In the genomic region with DNA sequence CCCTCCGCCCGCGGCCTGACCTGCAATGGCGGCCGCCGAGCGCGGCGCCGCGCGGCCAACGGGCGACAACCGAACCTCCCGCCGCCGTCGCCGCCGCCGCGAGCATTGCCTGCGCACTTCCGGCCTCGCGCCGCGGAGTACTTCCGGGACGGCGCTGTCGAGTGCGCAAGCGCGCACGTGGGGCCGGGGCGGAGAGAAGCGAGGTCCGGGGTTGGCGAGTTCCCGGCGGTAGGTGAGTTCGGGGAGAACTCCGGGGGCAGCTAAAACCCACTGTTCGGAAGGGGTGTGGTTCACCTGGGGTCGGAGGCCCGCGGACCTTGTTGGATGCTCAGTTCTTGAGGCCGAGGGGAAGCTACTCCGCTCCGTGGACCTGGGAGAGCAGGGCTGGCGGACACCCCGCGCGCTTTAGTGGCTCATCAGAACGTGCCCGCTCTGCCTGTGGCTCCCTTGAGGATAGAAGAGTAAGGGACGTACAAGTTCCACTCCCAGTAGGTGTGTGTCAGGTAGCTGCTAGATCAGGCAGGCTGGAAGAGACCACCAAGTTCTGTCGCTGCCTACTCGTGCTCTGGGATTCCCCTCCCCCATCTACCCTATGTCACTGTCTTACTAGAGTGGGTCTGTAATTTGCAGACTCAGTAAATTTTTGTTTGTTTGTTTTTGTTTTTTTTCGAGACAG, we compare ENCODE assay signal across 8 mouse cellular contexts. TPM values are rescaled to one million over a fixed set of nuclear protein-coding genes. Genes with fewer than 3 reads are reported as not detected.
DNase-seq lines count a peak whose midpoint lies in the region; ATAC-seq and TF ChIP-seq lines count a peak whose summit lies in the region.

TSS of gene Utp4 (plus strand) at position 156 of the 676 bp plus-strand sequence.

- peaks cover 62% of the 10 kb centered on the region for H3K4me1 ChIP-seq in E14TG2a.4 (replicated peaks; ENCODE audit: low read depth, low read length)
- peaks cover 50% of the 10 kb centered on the region for H3K4me1 ChIP-seq in heart, embryonic 13.5 days
- peaks cover 7 to 8% of the 10 kb centered on the region in 2 experiments for H3K4me1 ChIP-seq in liver, embryonic 14.5 days (replicated peaks; ENCODE audit: control insufficient read depth in 2 of 2, insufficient read depth in 2 of 2, low read length in 1 of 2)
- H3K4me1 ChIP-seq in stomach, embryonic 15.5 days: peaks cover 7% of the 10 kb centered on the region

- H3K9me3 ChIP-seq in E14TG2a.4 (ENCODE audit: low read length): no peaks in the 10 kb centered on the region
- no peaks in the 10 kb centered on the region for H3K9me3 ChIP-seq in heart, embryonic 13.5 days
- H3K9me3 ChIP-seq in liver, embryonic 14.5 days (ENCODE audit: control insufficient read depth, low read length): no peaks in the 10 kb centered on the region
- no peaks in the 10 kb centered on the region for H3K9me3 ChIP-seq in stomach, embryonic 15.5 days

- peaks cover 63% of the 10 kb centered on the region for H3K36me3 ChIP-seq in E14TG2a.4 (ENCODE audit: insufficient read depth, low read length)
- H3K36me3 ChIP-seq in heart, embryonic 13.5 days: peaks cover 41% of the 10 kb centered on the region
- peaks cover 25% of the 10 kb centered on the region for H3K36me3 ChIP-seq in liver, embryonic 14.5 days (replicated peaks; ENCODE audit: control insufficient read depth, insufficient read depth, low read depth)
- H3K36me3 ChIP-seq in stomach, embryonic 15.5 days: peaks cover 3% of the 10 kb centered on the region; the same call in 1 of the 2 replicates

- ATAC-seq in heart, embryonic 13.5 days (ENCODE audit: extremely low read depth, insufficient number of reproducible peaks, low FRiP score, low TSS enrichment): peak; percentile 89
- peak; percentile 94 for ATAC-seq in liver, embryonic 14.5 days (ENCODE audit: insufficient read depth)
- ATAC-seq in stomach, embryonic 15.5 days (ENCODE audit: insufficient read depth, low FRiP score, low read depth): peak; percentile 92

- no peaks in the 10 kb centered on the region for H3K27me3 ChIP-seq in E14TG2a.4 (ENCODE audit: insufficient read depth, low read length)
- H3K27me3 ChIP-seq in heart, embryonic 13.5 days (replicated peaks): no peaks in the 10 kb centered on the region
- no peaks in the 10 kb centered on the region for H3K27me3 ChIP-seq in liver, embryonic 14.5 days (ENCODE audit: control insufficient read depth, insufficient read depth, low read length)
- H3K27me3 ChIP-seq in stomach, embryonic 15.5 days (replicated peaks): no peaks in the 10 kb centered on the region

- under 1% methylated on average over 62 of the region's 63 CpGs for WGBS in heart, embryonic 13.5 days
- WGBS in liver, embryonic 14.5 days (ENCODE audit: insufficient replicate concordance): under 1% methylated on average over 63 of the region's 63 CpGs
- WGBS in stomach, embryonic 15.5 days: under 1% methylated on average over 47 of the region's 63 CpGs

- peak; percentile 67 for DNase-seq in c-Kit-negative CD71-positive TER-119-positive erythroid progenitor cells, embryonic 14.5 days (ENCODE audit: low read depth, low spot score)
- peak; percentile 38 for DNase-seq in fibroblast of lung, adult 2 months (ENCODE audit: low read depth)
- DNase-seq in kidney, postnatal 10 days: peak; percentile 94
- DNase-seq in liver, embryonic 14.5 days (ENCODE audit: low read depth in 3 of 3, low spot score in 3 of 3): peak; percentile 69 to 74 (median 73)
- DNase-seq in neural tube, embryonic 10.5 days (ENCODE audit: extremely low spot score, low spot score): peak; percentile 93

- peak within 1 kb of the TSS; percentile 98 for H3K4me3 ChIP-seq in E14TG2a.4 (replicated peaks; ENCODE audit: low read length)
- peak within 1 kb of the TSS; percentile 82 for H3K4me3 ChIP-seq in heart, embryonic 13.5 days
- H3K4me3 ChIP-seq in liver, embryonic 14.5 days (ENCODE audit: insufficient read depth in 1 of 2, low read depth in 2 of 2, low read length in 2 of 2): peak within 1 kb of the TSS; percentile 71 to 92
- H3K4me3 ChIP-seq in stomach, embryonic 15.5 days (replicated peaks): peak within 1 kb of the TSS; percentile 88

- peak within 1 kb of the TSS; percentile 84 for H3K4me2 ChIP-seq in heart, embryonic 13.5 days
- peak within 1 kb of the TSS; percentile 87 for H3K4me2 ChIP-seq in liver, embryonic 14.5 days (ENCODE audit: low read depth)
- H3K4me2 ChIP-seq in stomach, embryonic 15.5 days: peak within 1 kb of the TSS; percentile 66

- peak within 1 kb of the TSS; percentile 95 for H3K9ac ChIP-seq in heart, embryonic 13.5 days
- peak within 1 kb of the TSS; percentile 84 for H3K9ac ChIP-seq in liver, embryonic 14.5 days (replicated peaks)
- peak within 1 kb of the TSS; percentile 84 for H3K9ac ChIP-seq in stomach, embryonic 15.5 days

- peak within 1 kb of the TSS; percentile 94 for H3K27ac ChIP-seq in heart, embryonic 13.5 days (replicated peaks)
- H3K27ac ChIP-seq in liver, embryonic 14.5 days: peak within 1 kb of the TSS; percentile 12
- peak within 1 kb of the TSS; percentile 94 for H3K27ac ChIP-seq in stomach, embryonic 15.5 days

- TF ChIP-seq CTCF in E14TG2a.4 (conservative IDR thresholded peaks at IDR 0.05; ENCODE audit: low read length): no peak
- TF ChIP-seq CTCF in liver, embryonic 14.5 days (IDR thresholded peaks at IDR 0.05; ENCODE audit: low read depth): no peak

- no peak for TF ChIP-seq EP300 in liver, embryonic 14.5 days (IDR thresholded peaks at IDR 0.05; ENCODE audit: low read depth)

RNA-seq across cellular contexts. Expression of gene Utp4, which starts in this region (rescaled TPM):
- 43.6 and 47.1 TPM in 2 replicates for polyA plus RNA-seq in heart, embryonic 13.5 days (2015; fragmentation: Nextera tagmentation; extraction: Ambion mirVana)
- 23.4 and 27.3 TPM in 2 replicates for polyA plus RNA-seq in liver, embryonic 14.5 days (2012; rRNA removed)
- polyA plus RNA-seq in liver, embryonic 14.5 days (2014; fragmentation: Nextera tagmentation; extraction: Ambion mirVana): 35.1 and 35.3 TPM in 2 replicates
- polyA plus RNA-seq in stomach, embryonic 15.5 days (2015; fragmentation: Nextera tagmentation; extraction: Ambion mirVana): 62.6 and 65.7 TPM in 2 replicates

Comparison
In these comparisons a context has a peak if more than half of its experiments do, and no peak if none do; other contexts are left out.
1. Peak in every context shown above with its lines: DNase-seq, ATAC-seq, H3K4me3 ChIP-seq and H3K27ac ChIP-seq.
2. DNase-seq: peak in every context shown above with its lines; median percentile 94 in kidney, postnatal 10 days; 93 in neural tube, embryonic 10.5 days; 73 in liver, embryonic 14.5 days; 67 in c-Kit-negative CD71-positive TER-119-positive erythroid progenitor cells, embryonic 14.5 days; 38 in fibroblast of lung, adult 2 months.
3. H3K27ac ChIP-seq: peak in every context shown above with its lines; median percentile 94 in heart, embryonic 13.5 days; 94 in stomach, embryonic 15.5 days; 12 in liver, embryonic 14.5 days.